Mouse (Mus musculus): ENCODE measurements at regions not wholly inside any gene's neighbourhood (a gene's known extent, or its start where the extent isn't known, plus 50 kb on each side); places are given as distances from the start of the nearest gene placed in this dataset.

DNA sequence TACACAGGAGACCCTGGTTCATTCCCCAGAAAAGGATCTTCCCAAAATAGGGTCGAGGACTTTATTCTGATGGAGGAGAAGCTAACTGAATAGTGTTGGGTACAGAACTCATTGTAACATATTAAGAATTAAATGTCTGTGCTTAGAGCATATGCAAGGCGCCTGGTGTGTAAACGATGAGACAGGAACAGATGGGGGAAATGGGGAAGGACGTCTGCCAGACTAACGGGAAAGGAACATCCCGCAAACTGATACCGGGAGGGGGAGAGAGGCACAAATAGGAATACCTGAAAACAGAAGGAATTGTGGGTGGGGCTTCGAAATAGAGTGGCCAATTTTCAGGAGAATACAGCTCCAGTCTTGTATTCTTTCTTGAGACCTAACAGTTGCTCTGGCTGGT lies 268.6 kb upstream of the Tbx3 start:
- no peak for TF ChIP-seq CTCF (IDR thresholded peaks at IDR 0.05 in 2 of 3, conservative IDR thresholded peaks at IDR 0.05 in 1 of 3; ENCODE audit: control insufficient read depth in 1 of 3, insufficient read depth in 1 of 3, low read depth in 2 of 3, low read length in 3 of 3, poor library complexity in 1 of 3, severe bottlenecking in 1 of 3)
- TF ChIP-seq ETS1 (IDR thresholded peaks at IDR 0.05; ENCODE audit: low read depth, low read length): no peak
- TF ChIP-seq TCF12 (IDR thresholded peaks at IDR 0.05; ENCODE audit: low read depth, low read length): no peak
- no peak for TF ChIP-seq ZMIZ1 (IDR thresholded peaks at IDR 0.05; ENCODE audit: low read depth, low read length)
- no peak for TF ChIP-seq JUND (IDR thresholded peaks at IDR 0.05; ENCODE audit: low read depth, low read length)
- no peak for TF ChIP-seq HCFC1 (IDR thresholded peaks at IDR 0.05; ENCODE audit: low read depth, low read length)
- TF ChIP-seq ZNF384 (IDR thresholded peaks at IDR 0.05; ENCODE audit: low read depth, low read length): no peak
- TF ChIP-seq EP300 (IDR thresholded peaks at IDR 0.05; ENCODE audit: low read depth in 1 of 2, low read length in 2 of 2): no peak
- no peak for TF ChIP-seq UBTF (IDR thresholded peaks at IDR 0.05; ENCODE audit: borderline replicate concordance, insufficient read depth, low read depth, low read length)
- TF ChIP-seq MAFK (IDR thresholded peaks at IDR 0.05; ENCODE audit: borderline replicate concordance, low read depth, low read length): no peak
- TF ChIP-seq POLR2A (IDR thresholded peaks at IDR 0.05; ENCODE audit: control insufficient read depth in 1 of 2, insufficient read depth in 1 of 2, low read depth in 1 of 2, low read length in 2 of 2, poor library complexity in 1 of 2): no peak
- no peak for TF ChIP-seq POLR2AphosphoS5 (IDR thresholded peaks at IDR 0.05; ENCODE audit: borderline replicate concordance, low read depth, low read length)
